Mouse (Mus musculus) heart, postnatal 0 days (tissue): ENCODE results near the gene Cacnb1.

Source experiments
- CTCF ChIP-seq: IDR thresholded peaks from 2 replicates; pipeline ENCODE4 v1.5.1; 2016; ENCODE audit warnings: antibody characterized with exemption, control low read depth, low read depth
- EP300 ChIP-seq: IDR thresholded peaks from 2 replicates; pipeline ENCODE4 v1.6.1; 2016; ENCODE audit warnings: antibody characterized with exemption, low read depth

GRCm38 (mm10) chr11:98001986-98002385 lies 20.8 kb downstream of the Cacnb1 start:
- TF ChIP-seq CTCF (no peak), EP300 (no peak)
